Mouse (Mus musculus): ENCODE measurements around the gene Ficd. TPM values are rescaled to one million over a fixed set of nuclear protein-coding genes. Genes with fewer than 3 reads are reported as not detected.

Ficd gene
- polyA plus RNA-seq, 1 experiment, result 15.3 TPM

- Histone ChIP-seq H3K27me3 (ENCODE audit: control insufficient read depth, insufficient read depth, low read length) (no peaks in the 10 kb centered on the region), H3K4me3 (replicated peaks; ENCODE audit: insufficient read depth, low read depth, low read length) (no peak overlapping the region), H3K4me1 (ENCODE audit: control insufficient read depth, insufficient read depth, low read length) (peaks cover 31% of the 10 kb centered on the region), H3K27ac (ENCODE audit: insufficient read depth, low read length) (0 out of 2 replicates have a peak overlapping the region, but pooled peaks have one; percentile 15)
- DNase-seq, result peak; percentile 36 to 55
- TF ChIP-seq CTCF (IDR thresholded peaks at IDR 0.05; ENCODE audit: borderline replicate concordance, insufficient read depth, low read depth, low read length) (no peak), POLR2A (IDR thresholded peaks at IDR 0.05; ENCODE audit: borderline replicate concordance, insufficient read depth, low read length) (no peak)
- WGBS, result 35% methylated on average over 13 of the region's 13 CpGs
Measured at GRCm38 (mm10) chr5:113748556-113749331, 13.1 kb downstream of the Ficd start.

GRCm38 (mm10) chr5:113751521-113752157 is 16.0 kb downstream of the Ficd start:
- peak; percentile 48 to 57 for DNase-seq
- 20% methylated on average over 9 of the region's 9 CpGs for WGBS
- peaks cover 31% of the 10 kb centered on the region for H3K4me1 ChIP-seq (ENCODE audit: control insufficient read depth, insufficient read depth, low read length)
- TF ChIP-seq POLR2A (IDR thresholded peaks at IDR 0.05; ENCODE audit: borderline replicate concordance, insufficient read depth, low read length) (no peak), CTCF (IDR thresholded peaks at IDR 0.05; ENCODE audit: borderline replicate concordance, insufficient read depth, low read depth, low read length) (no peak)
- no peak overlapping the region for H3K4me3 ChIP-seq (replicated peaks; ENCODE audit: insufficient read depth, low read depth, low read length)
- no peaks in the 10 kb centered on the region for H3K27me3 ChIP-seq (ENCODE audit: control insufficient read depth, insufficient read depth, low read length)
- peak overlapping the region; percentile 82 for H3K27ac ChIP-seq (ENCODE audit: insufficient read depth, low read length)

GRCm38 (mm10) chr5:113755347-113756030 is 19.9 kb downstream of the Ficd start:
- TF ChIP-seq POLR2A (IDR thresholded peaks at IDR 0.05; ENCODE audit: borderline replicate concordance, insufficient read depth, low read length), result no peak
- TF ChIP-seq CTCF (IDR thresholded peaks at IDR 0.05; ENCODE audit: borderline replicate concordance, insufficient read depth, low read depth, low read length), result no peak
- no peaks in the 10 kb centered on the region for H3K27me3 ChIP-seq (ENCODE audit: control insufficient read depth, insufficient read depth, low read length)
- H3K4me3 ChIP-seq (replicated peaks; ENCODE audit: insufficient read depth, low read depth, low read length), result no peak overlapping the region
- H3K4me1 ChIP-seq (ENCODE audit: control insufficient read depth, insufficient read depth, low read length), result peaks cover 16% of the 10 kb centered on the region
- WGBS, result 87% methylated on average over 15 of the region's 15 CpGs
- DNase-seq, result no peak
- no peak overlapping the region for H3K27ac ChIP-seq (ENCODE audit: insufficient read depth, low read length)

GRCm38 (mm10) chr5:113761585-113761984 is 26.0 kb downstream of the Ficd start:
- 89% methylated on average over 2 of the region's 2 CpGs for WGBS

GRCm38 (mm10) chr5:113764426-113764825 is 28.8 kb downstream of the Ficd start:
- DNase-seq, result no peak
- 58% methylated on average over 7 of the region's 7 CpGs for WGBS
- Histone ChIP-seq H3K4me3 (replicated peaks; ENCODE audit: insufficient read depth, low read depth, low read length) (no peak overlapping the region), H3K4me1 (ENCODE audit: control insufficient read depth, insufficient read depth, low read length) (peaks cover 7% of the 10 kb centered on the region), H3K27ac (ENCODE audit: insufficient read depth, low read length) (no peak overlapping the region), H3K27me3 (ENCODE audit: control insufficient read depth, insufficient read depth, low read length) (no peaks in the 10 kb centered on the region)
- TF ChIP-seq POLR2A (IDR thresholded peaks at IDR 0.05; ENCODE audit: borderline replicate concordance, insufficient read depth, low read length) (no peak), CTCF (IDR thresholded peaks at IDR 0.05; ENCODE audit: borderline replicate concordance, insufficient read depth, low read depth, low read length) (no peak)

More at GRCm38 (mm10) chr5:113761585-113761984, 26.0 kb downstream of the Ficd start:
- H3K27me3 ChIP-seq (ENCODE audit: control insufficient read depth, insufficient read depth, low read length), result no peaks in the 10 kb centered on the region
- no peaks in the 10 kb centered on the region; the same call in 1 of the 2 replicates for H3K4me1 ChIP-seq (ENCODE audit: control insufficient read depth, insufficient read depth, low read length)
- H3K27ac ChIP-seq (ENCODE audit: insufficient read depth, low read length), result no peak overlapping the region
- DNase-seq, result no peak
- H3K4me3 ChIP-seq (replicated peaks; ENCODE audit: insufficient read depth, low read depth, low read length), result no peak overlapping the region
- TF ChIP-seq POLR2A (IDR thresholded peaks at IDR 0.05; ENCODE audit: borderline replicate concordance, insufficient read depth, low read length) (no peak), CTCF (IDR thresholded peaks at IDR 0.05; ENCODE audit: borderline replicate concordance, insufficient read depth, low read depth, low read length) (no peak)

GRCm38 (mm10) chr5:113765641-113766526 is 30.3 kb downstream of the Ficd start:
- TF ChIP-seq CTCF (IDR thresholded peaks at IDR 0.05; ENCODE audit: borderline replicate concordance, insufficient read depth, low read depth, low read length), result no peak
- no peak for TF ChIP-seq POLR2A (IDR thresholded peaks at IDR 0.05; ENCODE audit: borderline replicate concordance, insufficient read depth, low read length)
- DNase-seq, result no peak
- peaks cover 7% of the 10 kb centered on the region for H3K4me1 ChIP-seq (ENCODE audit: control insufficient read depth, insufficient read depth, low read length)
- 61% methylated on average over 13 of the region's 13 CpGs for WGBS
- no peaks in the 10 kb centered on the region for H3K27me3 ChIP-seq (ENCODE audit: control insufficient read depth, insufficient read depth, low read length)
- no peak overlapping the region for H3K27ac ChIP-seq (ENCODE audit: insufficient read depth, low read length)
- H3K4me3 ChIP-seq (replicated peaks; ENCODE audit: insufficient read depth, low read depth, low read length), result no peak overlapping the region

- no peak overlapping the region for H3K27ac ChIP-seq (ENCODE audit: insufficient read depth, low read length)
Measured at GRCm38 (mm10) chr5:113768806-113769205, 33.2 kb downstream of the Ficd start.

More at GRCm38 (mm10) chr5:113768806-113769205, 33.2 kb downstream of the Ficd start:
- Histone ChIP-seq H3K4me1 (ENCODE audit: control insufficient read depth, insufficient read depth, low read length) (peaks cover 7% of the 10 kb centered on the region), H3K27me3 (ENCODE audit: control insufficient read depth, insufficient read depth, low read length) (no peaks in the 10 kb centered on the region), H3K4me3 (replicated peaks; ENCODE audit: insufficient read depth, low read depth, low read length) (no peak overlapping the region)
- 84% methylated on average over 8 of the region's 8 CpGs for WGBS
- no peak for TF ChIP-seq CTCF (IDR thresholded peaks at IDR 0.05; ENCODE audit: borderline replicate concordance, insufficient read depth, low read depth, low read length)
- TF ChIP-seq POLR2A (IDR thresholded peaks at IDR 0.05; ENCODE audit: borderline replicate concordance, insufficient read depth, low read length), result no peak
- DNase-seq, result no peak
